Mouse (Mus musculus): ENCODE results near the gene 2900026A02Rik. TPM values are rescaled to one million over a fixed set of nuclear protein-coding genes. Genes with fewer than 3 reads are reported as not detected.
A peak's percentile ranks its signal among the peaks of the same experiment; 100 is the strongest.

2900026A02Rik gene
- polyA plus RNA-seq, 1 experiment from 2014 or later = 2.1 TPM

GRCm38 (mm10) chr5:113208622-113209400 lies 12.2 kb downstream of the 2900026A02Rik start:
- Histone ChIP-seq H3K27me3 (replicated peaks; ENCODE audit: control insufficient read depth, insufficient read depth, low read length) (no peaks in the 10 kb centered on the region), H3K4me2 (ENCODE audit: low read length) (no peak overlapping the region), H3K4me1 (ENCODE audit: control insufficient read depth, insufficient read depth, low read length) (0 out of 2 replicates have a peak, but pooled peaks cover 11% of the 10 kb centered on the region), H3K9ac (ENCODE audit: low read length) (no peak overlapping the region; the same call in 1 of the 2 replicates), H3K4me3 (ENCODE audit: low read depth, low read length) (no peak overlapping the region), H3K27ac (ENCODE audit: low read depth, low read length) (peak overlapping the region; percentile 72), H3K9me3 (replicated peaks; ENCODE audit: control insufficient read depth, low read length) (no peaks in the 10 kb centered on the region), H3K36me3 (ENCODE audit: control insufficient read depth, insufficient read depth, low read length) (no peaks in the 10 kb centered on the region)
- 38% methylated on average over 11 of the region's 11 CpGs for WGBS
- DNase-seq (ENCODE audit: low spot score) = peak; percentile 79
- peak; percentile 76 for ATAC-seq

GRCm38 (mm10) chr5:113208048-113208447 lies 13.0 kb downstream of the 2900026A02Rik start:
- no peak overlapping the region for H3K4me3 ChIP-seq (ENCODE audit: low read depth, low read length)
- no peaks in the 10 kb centered on the region for H3K36me3 ChIP-seq (ENCODE audit: control insufficient read depth, insufficient read depth, low read length)
- H3K27ac ChIP-seq (ENCODE audit: low read depth, low read length) = peak overlapping the region; percentile 72
- 92% methylated on average over 4 of the region's 4 CpGs for WGBS
- ATAC-seq = no peak
- no peak overlapping the region for H3K4me2 ChIP-seq (ENCODE audit: low read length)
- DNase-seq (ENCODE audit: low spot score) = no peak
- 0 out of 2 replicates have a peak, but pooled peaks cover 11% of the 10 kb centered on the region for H3K4me1 ChIP-seq (ENCODE audit: control insufficient read depth, insufficient read depth, low read length)
- H3K27me3 ChIP-seq (replicated peaks; ENCODE audit: control insufficient read depth, insufficient read depth, low read length) = no peaks in the 10 kb centered on the region
- no peak overlapping the region for H3K9ac ChIP-seq (ENCODE audit: low read length)
- H3K9me3 ChIP-seq (replicated peaks; ENCODE audit: control insufficient read depth, low read length) = no peaks in the 10 kb centered on the region

- no peaks in the 10 kb centered on the region for H3K27me3 ChIP-seq (replicated peaks; ENCODE audit: control insufficient read depth, insufficient read depth, low read length)
- no peak for DNase-seq (ENCODE audit: low spot score)
- 57% methylated on average over 9 of the region's 9 CpGs for WGBS
- ATAC-seq = no peak
- H3K4me1 ChIP-seq (ENCODE audit: control insufficient read depth, insufficient read depth, low read length) = 0 out of 2 replicates have a peak, but pooled peaks cover 11% of the 10 kb centered on the region
- no peak overlapping the region for H3K27ac ChIP-seq (ENCODE audit: low read depth, low read length)
- H3K36me3 ChIP-seq (ENCODE audit: control insufficient read depth, insufficient read depth, low read length) = no peaks in the 10 kb centered on the region
- H3K4me2 ChIP-seq (ENCODE audit: low read length) = no peak overlapping the region
- no peak overlapping the region for H3K9ac ChIP-seq (ENCODE audit: low read length)
- H3K4me3 ChIP-seq (ENCODE audit: low read depth, low read length) = no peak overlapping the region
- no peaks in the 10 kb centered on the region for H3K9me3 ChIP-seq (replicated peaks; ENCODE audit: control insufficient read depth, low read length)
These were observed 14.2 kb downstream of the 2900026A02Rik start for GRCm38 (mm10) chr5:113206670-113207352.

- no peak for ATAC-seq
- no peak for DNase-seq (ENCODE audit: low spot score)
- WGBS = 93% methylated on average over 9 of the region's 9 CpGs
These were observed 16.8 kb downstream of the 2900026A02Rik start for GRCm38 (mm10) chr5:113204193-113204592.

GRCm38 (mm10) chr5:113199772-113200134 lies 21.3 kb downstream of the 2900026A02Rik start:
- Histone ChIP-seq H3K4me2 (ENCODE audit: low read length) (no peak overlapping the region), H3K27me3 (replicated peaks; ENCODE audit: control insufficient read depth, insufficient read depth, low read length) (no peaks in the 10 kb centered on the region), H3K4me1 (ENCODE audit: control insufficient read depth, insufficient read depth, low read length) (no peaks in the 10 kb centered on the region), H3K9me3 (replicated peaks; ENCODE audit: control insufficient read depth, low read length) (no peaks in the 10 kb centered on the region), H3K4me3 (ENCODE audit: low read depth, low read length) (no peak overlapping the region), H3K36me3 (ENCODE audit: control insufficient read depth, insufficient read depth, low read length) (no peaks in the 10 kb centered on the region), H3K27ac (ENCODE audit: low read depth, low read length) (no peak overlapping the region), H3K9ac (ENCODE audit: low read length) (no peak overlapping the region)
- ATAC-seq = no peak
- no peak for DNase-seq (ENCODE audit: low spot score)
- 87% methylated on average over 10 of the region's 10 CpGs for WGBS

More at GRCm38 (mm10) chr5:113204193-113204592, 16.8 kb downstream of the 2900026A02Rik start:
- H3K4me3 ChIP-seq (ENCODE audit: low read depth, low read length) = no peak overlapping the region
- H3K9me3 ChIP-seq (replicated peaks; ENCODE audit: control insufficient read depth, low read length) = no peaks in the 10 kb centered on the region
- H3K36me3 ChIP-seq (ENCODE audit: control insufficient read depth, insufficient read depth, low read length) = no peaks in the 10 kb centered on the region
- no peak overlapping the region for H3K27ac ChIP-seq (ENCODE audit: low read depth, low read length)
- 0 out of 2 replicates have a peak, but pooled peaks cover 7% of the 10 kb centered on the region for H3K4me1 ChIP-seq (ENCODE audit: control insufficient read depth, insufficient read depth, low read length)
- no peaks in the 10 kb centered on the region for H3K27me3 ChIP-seq (replicated peaks; ENCODE audit: control insufficient read depth, insufficient read depth, low read length)
- H3K4me2 ChIP-seq (ENCODE audit: low read length) = no peak overlapping the region
- H3K9ac ChIP-seq (ENCODE audit: low read length) = no peak overlapping the region

GRCm38 (mm10) chr5:113199126-113199771 lies 21.8 kb downstream of the 2900026A02Rik start:
- ATAC-seq = no peak
- 58% methylated on average over 8 of the region's 8 CpGs for WGBS
- H3K4me2 ChIP-seq (ENCODE audit: low read length) = no peak overlapping the region
- H3K36me3 ChIP-seq (ENCODE audit: control insufficient read depth, insufficient read depth, low read length) = no peaks in the 10 kb centered on the region
- no peak overlapping the region for H3K27ac ChIP-seq (ENCODE audit: low read depth, low read length)
- H3K9ac ChIP-seq (ENCODE audit: low read length) = no peak overlapping the region
- H3K9me3 ChIP-seq (replicated peaks; ENCODE audit: control insufficient read depth, low read length) = no peaks in the 10 kb centered on the region
- H3K4me3 ChIP-seq (ENCODE audit: low read depth, low read length) = no peak overlapping the region
- H3K27me3 ChIP-seq (replicated peaks; ENCODE audit: control insufficient read depth, insufficient read depth, low read length) = no peaks in the 10 kb centered on the region
- no peak for DNase-seq (ENCODE audit: low spot score)
- H3K4me1 ChIP-seq (ENCODE audit: control insufficient read depth, insufficient read depth, low read length) = no peaks in the 10 kb centered on the region

GRCm38 (mm10) chr5:113196916-113197794 lies 23.9 kb downstream of the 2900026A02Rik start:
- no peak for DNase-seq (ENCODE audit: low spot score)
- 76% methylated on average over 9 of the region's 9 CpGs for WGBS
- ATAC-seq = no peak
- no peaks in the 10 kb centered on the region for H3K9me3 ChIP-seq (replicated peaks; ENCODE audit: control insufficient read depth, low read length)
- H3K27me3 ChIP-seq (replicated peaks; ENCODE audit: control insufficient read depth, insufficient read depth, low read length) = no peaks in the 10 kb centered on the region
- H3K4me3 ChIP-seq (ENCODE audit: low read depth, low read length) = no peak overlapping the region
- no peak overlapping the region for H3K4me2 ChIP-seq (ENCODE audit: low read length)
- H3K36me3 ChIP-seq (ENCODE audit: control insufficient read depth, insufficient read depth, low read length) = no peaks in the 10 kb centered on the region
- H3K4me1 ChIP-seq (ENCODE audit: control insufficient read depth, insufficient read depth, low read length) = no peaks in the 10 kb centered on the region
- H3K27ac ChIP-seq (ENCODE audit: low read depth, low read length) = 0 out of 2 replicates have a peak overlapping the region, but pooled peaks have one; percentile 39
- no peak overlapping the region for H3K9ac ChIP-seq (ENCODE audit: low read length)

GRCm38 (mm10) chr5:113195907-113196306 lies 25.1 kb downstream of the 2900026A02Rik start:
- no peak for ATAC-seq
- peak overlapping the region; percentile 35; the same call in 1 of the 2 replicates for H3K27ac ChIP-seq (ENCODE audit: low read depth, low read length)
- no peak overlapping the region for H3K4me2 ChIP-seq (ENCODE audit: low read length)
- no peaks in the 10 kb centered on the region for H3K36me3 ChIP-seq (ENCODE audit: control insufficient read depth, insufficient read depth, low read length)
- no peak overlapping the region for H3K9ac ChIP-seq (ENCODE audit: low read length)
- H3K9me3 ChIP-seq (replicated peaks; ENCODE audit: control insufficient read depth, low read length) = no peaks in the 10 kb centered on the region
- no peaks in the 10 kb centered on the region for H3K4me1 ChIP-seq (ENCODE audit: control insufficient read depth, insufficient read depth, low read length)
- no peaks in the 10 kb centered on the region for H3K27me3 ChIP-seq (replicated peaks; ENCODE audit: control insufficient read depth, insufficient read depth, low read length)
- WGBS = 76% methylated on average over 6 of the region's 6 CpGs
- DNase-seq (ENCODE audit: low spot score) = no peak
- no peak overlapping the region for H3K4me3 ChIP-seq (ENCODE audit: low read depth, low read length)

Data from forebrain, embryonic 14.5 days (tissue).